Mouse (Mus musculus) intestine, postnatal 0 days (tissue): Measurements from ENCODE around the gene Hikeshi. TPM values are rescaled to one million over a fixed set of nuclear protein-coding genes. Genes with fewer than 3 reads are reported as not detected.

Experiments
- ATAC-seq: fragments of 200-750 bp; cut with Nextera tagmentation; 2 replicates; pipeline ENCODE4 v1.8.0; 2017; ENCODE audit warnings: mild to moderate bottlenecking, moderate TSS enrichment, moderate library complexity
- H3K27ac ChIP-seq: fragments of 300-500 bp; sonication (generic); 2 replicates; pipeline ENCODE4 v1.5.1; 2014; ENCODE audit warnings: mild to moderate bottlenecking, low read depth, low read length, moderate library complexity
- H3K27me3 ChIP-seq: fragments of 300-500 bp; sonication (generic); replicated peaks from 2 replicates; pipeline ENCODE4 v1.6.1; 2014; ENCODE audit warnings: low read length, mixed read lengths; ENCODE audit not compliant: control insufficient read depth, insufficient read depth
- H3K36me3 ChIP-seq: fragments of 300-500 bp; sonication (generic); 2 replicates; pipeline ENCODE4 v1.6.1; 2014; ENCODE audit warnings: mild to moderate bottlenecking, moderate library complexity; ENCODE audit not compliant: control insufficient read depth, insufficient read depth
- H3K4me1 ChIP-seq: fragments of 300-500 bp; sonication (generic); replicated peaks from 2 replicates; pipeline ENCODE4 v1.6.1; 2014; ENCODE audit warnings: antibody characterized with exemption, low read length, mixed read lengths; ENCODE audit not compliant: control insufficient read depth, insufficient read depth
- H3K4me2 ChIP-seq: fragments of 300-500 bp; sonication (generic); replicated peaks from 2 replicates; pipeline ENCODE4 v1.6.1; 2014; ENCODE audit warnings: low read depth, mild to moderate bottlenecking, moderate library complexity
- H3K4me3 ChIP-seq: fragments of 300-500 bp; sonication (generic); 2 replicates; pipeline ENCODE4 v1.5.1; 2014; ENCODE audit warnings: low read depth, low read length
- H3K9ac ChIP-seq: fragments of 300-500 bp; sonication (generic); 2 replicates; pipeline ENCODE4 v1.6.1; 2014; ENCODE audit warnings: mild to moderate bottlenecking, low read depth, low read length
- H3K9me3 ChIP-seq: fragments of 300-500 bp; sonication (generic); 2 replicates; pipeline ENCODE4 v1.6.1; 2016; ENCODE audit warnings: mixed run types; ENCODE audit not compliant: control insufficient read depth
- CTCF ChIP-seq: sonication (generic); IDR thresholded peaks from 2 replicates; pipeline ENCODE4 v1.5.1; 2016; ENCODE audit warnings: low read depth, mild to moderate bottlenecking, control low read depth, antibody characterized with exemption, moderate library complexity
- WGBS: fragments of 180-500 bp; shearing (Covaris S2); extraction: QIAGEN DNeasy Blood & Tissue Kit; methylation state at CpG from one replicate; pipeline ENCODE4 v1.1.7; 2014; 5-methylcytosine and 5-hydroxymethylcytosine counted together
- polyA plus RNA-seq: library from polyadenylated mRNA; unstranded; fragments of >200 nt; fragmentation: Nextera tagmentation; extraction: Ambion mirVana; gene quantifications from 2 replicates; pipeline ENCODE4 v1.2.1, GENCODE M21; 2015

The Hikeshi gene
- polyA plus RNA-seq, 1 experiment from 2014 or later = 63.9 TPM

DNA sequence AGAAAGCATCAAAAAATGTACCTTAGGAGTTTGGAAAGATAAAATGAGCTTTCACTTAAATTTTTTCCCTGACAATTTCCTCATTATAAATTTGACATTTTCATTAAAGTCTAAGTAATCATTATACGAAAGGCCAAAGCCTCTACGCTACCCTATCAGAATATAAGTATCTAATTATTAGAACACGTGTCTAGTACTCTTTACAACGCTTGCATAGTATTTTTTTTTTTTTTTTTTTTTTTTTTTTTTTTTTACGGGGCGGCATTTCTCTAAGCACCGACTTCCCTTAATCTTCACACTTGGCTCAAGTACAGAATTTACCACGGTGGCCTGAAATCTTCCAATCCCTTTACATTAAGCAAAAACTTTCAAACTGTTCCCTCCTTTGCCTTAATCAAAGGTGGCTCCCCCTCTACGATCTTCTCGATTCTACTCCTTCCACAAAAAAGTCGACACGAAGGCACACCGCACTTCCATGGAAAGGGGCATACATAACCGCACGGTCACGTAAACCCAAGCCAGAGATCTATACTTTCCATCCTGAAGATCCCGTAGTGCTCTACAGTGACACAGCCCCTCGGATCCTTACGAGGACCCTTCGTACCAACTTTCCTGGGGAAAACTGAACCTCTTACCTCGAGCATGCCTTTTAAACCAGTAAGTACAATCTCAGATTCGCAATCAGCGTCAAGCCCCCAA is 38.6 kb upstream of the Hikeshi start:
- no peaks in the 10 kb centered on the region for H3K4me1 ChIP-seq
- peak overlapping the region; percentile 85 for H3K4me3 ChIP-seq
- no peaks in the 10 kb centered on the region for H3K9me3 ChIP-seq
- TF ChIP-seq CTCF = no peak
- peak overlapping the region; percentile 82 for H3K4me2 ChIP-seq
- peaks cover 17% of the 10 kb centered on the region; the same call in 1 of the 2 replicates for H3K36me3 ChIP-seq
- WGBS = 1% methylated on average over 23 of the region's 23 CpGs
- H3K27me3 ChIP-seq = no peaks in the 10 kb centered on the region
- peak overlapping the region; percentile 96 for H3K9ac ChIP-seq
- H3K27ac ChIP-seq = peak overlapping the region; percentile 99
- no peak for ATAC-seq

DNA sequence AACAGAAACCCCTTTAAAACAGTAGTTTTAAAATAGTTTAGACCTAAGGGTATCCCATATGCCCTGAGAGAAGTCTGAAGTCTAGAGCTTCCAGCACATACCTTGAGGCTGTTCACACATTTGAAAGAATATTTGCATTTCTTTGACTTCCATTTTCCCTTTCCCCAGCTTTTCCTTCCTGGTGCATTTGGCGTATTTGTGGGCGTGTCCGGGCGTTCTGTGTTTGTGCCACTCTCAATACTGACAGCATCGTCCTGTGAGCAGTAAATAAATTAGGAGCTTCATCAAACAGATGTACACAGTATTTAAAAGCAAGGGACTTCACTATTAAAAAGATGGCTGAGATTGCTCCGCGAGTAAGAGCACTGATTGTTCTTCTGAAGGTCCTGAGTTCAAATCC is 35.8 kb upstream of the Hikeshi start:
- no peaks in the 10 kb centered on the region for H3K4me1 ChIP-seq
- H3K9ac ChIP-seq = no peak overlapping the region
- H3K27ac ChIP-seq = no peak overlapping the region
- no peak overlapping the region for H3K4me2 ChIP-seq
- peaks cover 33% of the 10 kb centered on the region for H3K36me3 ChIP-seq
- no peak for TF ChIP-seq CTCF
- H3K27me3 ChIP-seq = no peaks in the 10 kb centered on the region
- ATAC-seq = no peak
- 84% methylated on average over 7 of the region's 7 CpGs for WGBS
- H3K9me3 ChIP-seq = no peaks in the 10 kb centered on the region
- no peak overlapping the region for H3K4me3 ChIP-seq

DNA sequence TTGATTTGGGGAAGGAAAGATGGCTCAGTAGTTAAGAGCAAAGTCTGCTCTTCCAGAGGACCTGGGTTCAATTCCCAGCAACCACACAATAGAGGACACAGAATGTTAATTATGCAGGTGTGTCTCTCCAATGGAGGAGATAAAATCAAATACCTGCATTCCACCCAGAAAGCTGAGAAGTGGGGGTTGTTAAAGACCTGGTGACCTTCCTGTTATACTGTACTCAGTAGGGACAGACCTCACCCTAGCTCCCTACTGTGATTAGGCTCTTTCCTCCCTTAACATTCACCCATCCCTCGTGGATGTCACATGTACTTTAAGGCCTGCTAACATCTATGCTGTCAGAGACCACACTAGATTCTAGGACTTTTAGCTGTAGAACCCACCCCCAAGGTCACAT is 34.6 kb upstream of the Hikeshi start:
- peaks cover 33% of the 10 kb centered on the region for H3K36me3 ChIP-seq
- no peak overlapping the region for H3K4me3 ChIP-seq
- 88% methylated on average over 1 of the region's 1 CpGs for WGBS
- no peak overlapping the region for H3K9ac ChIP-seq
- H3K27me3 ChIP-seq = no peaks in the 10 kb centered on the region
- no peaks in the 10 kb centered on the region for H3K4me1 ChIP-seq
- TF ChIP-seq CTCF = no peak
- no peak for ATAC-seq
- H3K9me3 ChIP-seq = no peaks in the 10 kb centered on the region
- H3K4me2 ChIP-seq = no peak overlapping the region
- no peak overlapping the region for H3K27ac ChIP-seq

DNA sequence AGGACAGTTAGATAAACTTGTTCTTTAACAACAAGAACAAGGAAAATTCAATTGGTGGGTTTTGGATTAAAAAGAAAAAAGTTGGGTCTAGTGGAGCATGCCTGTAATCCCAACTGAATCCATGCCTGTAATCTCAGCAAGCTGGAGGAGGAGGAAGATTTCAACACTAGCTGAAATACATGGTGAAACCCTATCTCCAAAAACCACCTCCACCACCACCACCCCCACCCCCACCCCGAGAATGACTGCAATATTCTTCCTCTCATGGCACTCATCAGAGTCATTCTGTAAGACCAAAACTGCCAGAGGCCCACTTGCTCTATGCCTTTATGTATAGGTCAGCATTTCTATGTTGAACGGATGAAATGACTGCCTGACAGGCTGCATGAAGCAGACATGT is 26.2 kb upstream of the Hikeshi start:
- 73% methylated on average over 2 of the region's 2 CpGs for WGBS
- TF ChIP-seq CTCF = no peak
- no peak overlapping the region for H3K27ac ChIP-seq

DNA sequence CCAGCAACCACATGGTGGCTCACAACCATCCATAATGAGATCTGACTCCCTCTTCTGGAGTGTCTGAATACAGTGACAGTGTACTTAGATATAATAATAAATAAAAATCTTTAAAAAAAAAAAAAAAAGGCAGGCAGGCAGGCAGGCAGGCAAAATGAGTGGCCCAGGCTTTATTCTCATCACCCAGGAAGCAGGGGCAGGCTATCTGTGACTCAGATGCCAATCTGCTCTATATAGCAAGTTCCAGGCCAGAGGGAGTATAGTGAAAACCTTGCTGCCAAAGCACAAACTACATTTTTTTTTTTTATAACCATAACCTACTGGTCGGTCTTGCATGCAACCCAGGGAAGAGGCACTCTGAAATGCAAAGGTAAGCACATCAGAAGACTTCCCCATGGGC is 25.8 kb upstream of the Hikeshi start:
- no peak overlapping the region for H3K4me3 ChIP-seq
- no peak overlapping the region for H3K27ac ChIP-seq
- H3K36me3 ChIP-seq = peaks cover 63% of the 10 kb centered on the region
- no peak overlapping the region for H3K4me2 ChIP-seq
- no peak for TF ChIP-seq CTCF
- H3K27me3 ChIP-seq = no peaks in the 10 kb centered on the region
- no peaks in the 10 kb centered on the region for H3K9me3 ChIP-seq
- no peaks in the 10 kb centered on the region for H3K4me1 ChIP-seq
- H3K9ac ChIP-seq = no peak overlapping the region
- no peak for ATAC-seq
- WGBS = 73% methylated on average over 1 of the region's 1 CpGs

More for the DNA sequence above, 26.2 kb upstream of the Hikeshi start:
- H3K4me2 ChIP-seq = no peak overlapping the region
- no peak overlapping the region for H3K4me3 ChIP-seq
- no peaks in the 10 kb centered on the region for H3K27me3 ChIP-seq
- H3K36me3 ChIP-seq = peaks cover 60% of the 10 kb centered on the region
- H3K4me1 ChIP-seq = no peaks in the 10 kb centered on the region
- H3K9ac ChIP-seq = no peak overlapping the region
- ATAC-seq = no peak
- H3K9me3 ChIP-seq = no peaks in the 10 kb centered on the region

DNA sequence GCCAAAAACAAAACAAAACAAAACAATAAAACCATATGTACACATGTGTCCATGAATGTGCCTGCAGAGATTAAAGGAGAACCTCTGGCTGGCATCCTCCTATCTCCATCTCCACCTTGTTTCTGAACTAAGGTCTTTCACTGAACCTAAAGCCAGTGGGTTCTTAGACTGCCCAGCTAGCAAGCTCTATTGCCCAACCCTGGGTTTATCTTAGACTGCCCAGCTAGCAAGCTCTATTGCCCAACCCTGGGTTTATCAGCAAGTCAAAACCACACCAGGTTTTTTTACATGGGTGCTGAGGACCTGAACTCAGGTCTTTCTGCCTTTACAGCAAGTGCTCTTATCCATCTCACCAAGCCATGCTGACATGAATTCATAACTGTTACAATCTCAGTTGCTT is 22.1 kb upstream of the Hikeshi start:
- TF ChIP-seq CTCF = no peak
- no peak overlapping the region for H3K27ac ChIP-seq
- ATAC-seq = no peak
- no peak overlapping the region for H3K9ac ChIP-seq
- no peaks in the 10 kb centered on the region for H3K4me1 ChIP-seq
- H3K27me3 ChIP-seq = no peaks in the 10 kb centered on the region
- H3K9me3 ChIP-seq = no peaks in the 10 kb centered on the region
- no peak overlapping the region for H3K4me3 ChIP-seq
- peaks cover 53% of the 10 kb centered on the region for H3K36me3 ChIP-seq
- H3K4me2 ChIP-seq = no peak overlapping the region
